Mouse (Mus musculus): ENCODE data around the gene Man2a1. TPM values are rescaled to one million over a fixed set of nuclear protein-coding genes. Genes with fewer than 3 reads are reported as not detected.

Man2a1 gene
- 19.0 and 28.8 TPM in 2 replicates for total RNA-seq (2014; rRNA removed)
- polyA plus RNA-seq (2015; fragmentation: Nextera tagmentation; extraction: Ambion mirVana), result 2.6 and 3.2 TPM in 2 replicates

- Histone ChIP-seq H3K36me3 (ENCODE audit: insufficient read depth, low read length) (no peaks in the 10 kb centered on the region), H3K4me1 (ENCODE audit: insufficient read depth, low read length) (peaks cover 3% of the 10 kb centered on the region; the same call in 1 of the 2 replicates), H3K9ac (replicated peaks; ENCODE audit: low read length, poor library complexity, severe bottlenecking) (peak within 1 kb of the TSS; percentile 85), H3K27ac (ENCODE audit: low read depth, low read length) (peak within 1 kb of the TSS; percentile 89), H3K9me3 (ENCODE audit: low read length) (no peaks in the 10 kb centered on the region), H3K27me3 (ENCODE audit: insufficient read depth, low read length) (no peaks in the 10 kb centered on the region), H3K4me3 (ENCODE audit: low read depth, low read length) (peak within 1 kb of the TSS; percentile 81), H3K4me2 (ENCODE audit: low read depth, low read length, poor library complexity, severe bottlenecking) (peak within 1 kb of the TSS; percentile 97)
- WGBS, result under 1% methylated on average over 25 of the region's 69 CpGs
- peak; percentile 94 for ATAC-seq (ENCODE audit: low FRiP score)
- no peak for TF ChIP-seq CTCF (IDR thresholded peaks at IDR 0.05)
- DNase-seq (ENCODE audit: low spot score), result peak; percentile 92
These were observed at the start of gene Man2a1 for GRCm38 (mm10) chr17:64600372-64601090. TSS of gene Man2a1 (plus strand) at chr17:64600736.

- Histone ChIP-seq H3K4me2 (ENCODE audit: low read depth, low read length, poor library complexity, severe bottlenecking) (no peak overlapping the region), H3K4me3 (ENCODE audit: low read depth, low read length) (no peak overlapping the region), H3K36me3 (ENCODE audit: insufficient read depth, low read length) (no peaks in the 10 kb centered on the region), H3K9me3 (ENCODE audit: low read length) (no peaks in the 10 kb centered on the region), H3K27ac (ENCODE audit: low read depth, low read length) (no peak overlapping the region), H3K27me3 (ENCODE audit: insufficient read depth, low read length) (no peaks in the 10 kb centered on the region), H3K4me1 (ENCODE audit: insufficient read depth, low read length) (0 out of 2 replicates have a peak, but pooled peaks cover 3% of the 10 kb centered on the region), H3K9ac (replicated peaks; ENCODE audit: low read length, poor library complexity, severe bottlenecking) (no peak overlapping the region)
- 96% methylated on average over 10 of the region's 10 CpGs for WGBS
- ATAC-seq (ENCODE audit: low FRiP score) (no peak), DNase-seq (ENCODE audit: low spot score) (no peak)
- TF ChIP-seq CTCF (IDR thresholded peaks at IDR 0.05), result no peak
These were observed 47.2 kb upstream of the Man2a1 start for GRCm38 (mm10) chr17:64553358-64553757.

GRCm38 (mm10) chr17:64554901-64555300 lies 45.6 kb upstream of the Man2a1 start:
- Histone ChIP-seq H3K4me1 (ENCODE audit: insufficient read depth, low read length) (no peaks in the 10 kb centered on the region), H3K27me3 (ENCODE audit: insufficient read depth, low read length) (no peaks in the 10 kb centered on the region), H3K4me3 (ENCODE audit: low read depth, low read length) (no peak overlapping the region), H3K36me3 (ENCODE audit: insufficient read depth, low read length) (no peaks in the 10 kb centered on the region), H3K4me2 (ENCODE audit: low read depth, low read length, poor library complexity, severe bottlenecking) (no peak overlapping the region), H3K9ac (replicated peaks; ENCODE audit: low read length, poor library complexity, severe bottlenecking) (no peak overlapping the region), H3K9me3 (ENCODE audit: low read length) (no peaks in the 10 kb centered on the region), H3K27ac (ENCODE audit: low read depth, low read length) (no peak overlapping the region)
- ATAC-seq (ENCODE audit: low FRiP score) (no peak), DNase-seq (ENCODE audit: low spot score) (peak; percentile 40)
- 54% methylated on average over 3 of the region's 3 CpGs for WGBS
- TF ChIP-seq CTCF (IDR thresholded peaks at IDR 0.05), result no peak

GRCm38 (mm10) chr17:64556661-64557445 lies 43.7 kb upstream of the Man2a1 start:
- Histone ChIP-seq H3K27ac (ENCODE audit: low read depth, low read length) (no peak overlapping the region), H3K4me2 (ENCODE audit: low read depth, low read length, poor library complexity, severe bottlenecking) (no peak overlapping the region), H3K27me3 (ENCODE audit: insufficient read depth, low read length) (no peaks in the 10 kb centered on the region), H3K36me3 (ENCODE audit: insufficient read depth, low read length) (no peaks in the 10 kb centered on the region), H3K9me3 (ENCODE audit: low read length) (no peaks in the 10 kb centered on the region), H3K9ac (replicated peaks; ENCODE audit: low read length, poor library complexity, severe bottlenecking) (no peak overlapping the region), H3K4me3 (ENCODE audit: low read depth, low read length) (no peak overlapping the region), H3K4me1 (ENCODE audit: insufficient read depth, low read length) (no peaks in the 10 kb centered on the region)
- WGBS, result 93% methylated on average over 22 of the region's 22 CpGs
- TF ChIP-seq CTCF (IDR thresholded peaks at IDR 0.05), result no peak
- ATAC-seq (ENCODE audit: low FRiP score), result no peak
- DNase-seq (ENCODE audit: low spot score), result no peak

- H3K4me3 ChIP-seq (ENCODE audit: low read depth, low read length), result no peak overlapping the region
- no peaks in the 10 kb centered on the region for H3K27me3 ChIP-seq (ENCODE audit: insufficient read depth, low read length)
- ATAC-seq (ENCODE audit: low FRiP score), result no peak
- H3K36me3 ChIP-seq (ENCODE audit: insufficient read depth, low read length), result no peaks in the 10 kb centered on the region
- H3K4me1 ChIP-seq (ENCODE audit: insufficient read depth, low read length), result no peaks in the 10 kb centered on the region
- H3K4me2 ChIP-seq (ENCODE audit: low read depth, low read length, poor library complexity, severe bottlenecking), result no peak overlapping the region
- 13% methylated on average over 4 of the region's 4 CpGs for WGBS
- no peaks in the 10 kb centered on the region for H3K9me3 ChIP-seq (ENCODE audit: low read length)
- H3K9ac ChIP-seq (replicated peaks; ENCODE audit: low read length, poor library complexity, severe bottlenecking), result no peak overlapping the region
- no peak for TF ChIP-seq CTCF (IDR thresholded peaks at IDR 0.05)
- DNase-seq (ENCODE audit: low spot score), result no peak
- no peak overlapping the region for H3K27ac ChIP-seq (ENCODE audit: low read depth, low read length)
These were observed 41.5 kb upstream of the Man2a1 start for GRCm38 (mm10) chr17:64558994-64559540.

Measured in midbrain, postnatal 0 days (tissue).